Mouse (Mus musculus) adrenal gland, postnatal 10 days (tissue): ENCODE measurements around the gene Ssbp3. TPM values are rescaled to one million over a fixed set of nuclear protein-coding genes. Genes with fewer than 3 reads are reported as not detected.
A peak's percentile ranks its signal among the peaks of the same experiment; 100 is the strongest.

Experiments
- DNase-seq: peaks from one replicate; pipeline ENCODE4 v3.0.0; 2021; ENCODE audit warnings: mixed read lengths
- total RNA-seq, 2 experiments: library from RNA; stranded (reverse); gene quantifications; 2 replicates each; pipeline ENCODE4 v1.2.3; 2021

Gene Ssbp3
- total RNA-seq, 2 experiments from 2014 or later = 50.8 to 69.0 TPM

DNA sequence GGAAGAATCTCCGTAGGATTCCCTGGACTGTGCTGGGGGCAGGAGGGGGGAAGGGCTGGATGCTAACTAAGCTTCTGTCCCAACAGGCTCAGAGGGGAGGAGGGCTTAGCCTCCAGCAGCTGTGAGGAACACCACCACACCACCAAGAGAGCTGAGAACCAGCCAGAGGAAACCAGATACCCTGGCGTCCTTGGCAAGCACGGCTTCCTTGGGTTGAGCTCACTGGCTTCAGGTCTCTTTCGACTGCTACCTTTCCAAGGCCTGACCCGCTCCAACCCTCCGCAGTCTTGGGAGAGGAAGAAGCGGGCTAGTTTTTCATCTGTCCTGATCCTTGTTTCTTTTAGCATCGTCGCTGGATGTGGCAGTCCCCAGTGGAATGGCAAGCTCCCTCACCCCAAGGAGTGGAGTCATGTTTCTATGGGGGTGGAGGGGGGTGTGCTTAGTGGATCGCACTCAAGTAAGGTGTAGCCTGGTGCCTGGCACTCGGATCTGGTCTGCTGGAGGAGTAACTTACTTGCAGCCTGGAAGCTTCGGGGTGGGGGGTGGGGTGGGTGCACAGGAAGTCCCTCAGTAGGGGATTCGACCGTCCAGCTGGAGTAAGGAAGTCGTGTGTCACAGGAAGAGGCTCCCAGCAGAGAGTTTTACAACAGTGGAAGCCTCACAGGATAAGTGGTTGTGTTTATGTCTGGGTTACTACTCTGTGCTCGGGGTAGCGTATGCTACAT, 2.6 kb upstream of the Ssbp3 start:
- DNase-seq = no peak

DNA sequence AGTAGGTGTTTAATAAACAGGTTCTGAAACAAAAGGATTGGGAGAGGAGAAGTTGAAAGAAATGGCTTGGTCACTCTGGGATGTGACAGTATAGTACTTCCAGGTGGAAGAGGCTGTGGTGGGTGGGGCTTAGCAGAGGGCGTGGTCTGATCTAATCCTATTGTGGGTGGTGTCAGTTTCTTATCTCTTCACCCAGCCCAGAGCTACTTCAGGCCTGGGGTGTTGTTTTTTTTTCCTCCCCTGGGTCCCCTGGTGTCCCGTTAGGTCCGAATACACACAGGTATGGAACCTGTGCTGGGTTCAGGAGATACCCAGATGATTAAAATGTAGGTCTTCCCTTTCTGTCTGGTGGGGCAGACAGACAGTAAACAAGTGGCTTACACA, 2.1 kb upstream of the Ssbp3 start:
- peak; percentile 57 for DNase-seq

DNA sequence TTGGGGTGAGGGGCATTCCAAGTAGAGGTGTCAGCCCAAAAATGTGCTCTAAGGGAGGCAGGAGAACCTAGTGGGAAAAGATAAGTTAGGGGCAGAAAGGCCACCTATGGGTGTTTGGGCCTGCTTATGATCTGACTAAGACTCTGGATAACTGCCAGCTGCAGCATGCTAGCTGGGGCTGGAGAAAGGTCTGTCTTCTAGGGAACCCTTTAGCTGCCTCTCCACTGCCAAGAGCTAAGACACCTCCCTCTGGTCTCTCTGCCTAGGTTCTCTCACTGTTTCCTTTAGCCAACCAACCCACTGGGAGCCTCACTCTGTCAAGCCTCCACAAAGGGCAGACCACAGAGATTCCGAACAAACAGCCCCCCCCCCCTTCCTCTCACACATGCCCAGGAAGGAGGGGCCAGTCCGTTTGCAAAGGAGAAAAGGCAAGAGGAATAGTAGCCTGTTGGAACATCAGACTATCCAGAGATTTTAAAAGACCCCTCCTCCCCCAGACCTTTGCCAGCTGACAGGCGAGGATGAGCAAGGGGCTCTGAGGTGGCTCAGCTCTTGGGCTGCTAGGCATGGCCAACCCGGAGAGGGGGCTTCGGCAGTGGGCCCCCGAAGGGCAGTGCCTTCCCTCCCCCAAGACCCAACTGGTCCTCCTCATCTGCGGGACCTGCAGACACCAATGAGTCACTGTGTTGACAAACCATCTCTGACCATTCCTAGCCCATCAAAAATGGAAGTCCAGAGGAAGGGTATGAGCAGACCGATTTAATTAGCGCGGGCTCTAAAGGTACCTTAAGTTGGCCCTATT, 1.4 kb upstream of the Ssbp3 start:
- DNase-seq = peak; percentile 77

DNA sequence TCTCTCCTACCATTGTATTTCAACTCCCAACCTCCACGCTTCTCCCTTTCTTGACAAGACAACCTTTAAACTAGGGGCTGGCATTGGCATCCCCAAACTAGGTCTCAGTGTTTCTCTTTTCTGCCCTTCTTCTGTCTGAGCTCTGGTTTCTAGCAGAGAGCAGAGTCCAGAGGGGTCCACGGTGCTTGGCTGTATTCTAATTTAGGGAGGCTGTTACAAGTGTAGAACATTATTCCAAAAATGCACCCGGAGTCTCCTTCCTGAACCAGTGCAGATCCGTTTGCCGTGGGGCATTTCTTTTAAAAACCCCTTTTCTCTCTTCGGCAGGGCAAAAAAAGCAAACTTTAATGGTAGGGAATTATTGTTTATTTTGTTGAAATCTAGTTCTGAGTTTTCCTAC, 704 bp upstream of the Ssbp3 start:
- peak; percentile 38 for DNase-seq

DNA sequence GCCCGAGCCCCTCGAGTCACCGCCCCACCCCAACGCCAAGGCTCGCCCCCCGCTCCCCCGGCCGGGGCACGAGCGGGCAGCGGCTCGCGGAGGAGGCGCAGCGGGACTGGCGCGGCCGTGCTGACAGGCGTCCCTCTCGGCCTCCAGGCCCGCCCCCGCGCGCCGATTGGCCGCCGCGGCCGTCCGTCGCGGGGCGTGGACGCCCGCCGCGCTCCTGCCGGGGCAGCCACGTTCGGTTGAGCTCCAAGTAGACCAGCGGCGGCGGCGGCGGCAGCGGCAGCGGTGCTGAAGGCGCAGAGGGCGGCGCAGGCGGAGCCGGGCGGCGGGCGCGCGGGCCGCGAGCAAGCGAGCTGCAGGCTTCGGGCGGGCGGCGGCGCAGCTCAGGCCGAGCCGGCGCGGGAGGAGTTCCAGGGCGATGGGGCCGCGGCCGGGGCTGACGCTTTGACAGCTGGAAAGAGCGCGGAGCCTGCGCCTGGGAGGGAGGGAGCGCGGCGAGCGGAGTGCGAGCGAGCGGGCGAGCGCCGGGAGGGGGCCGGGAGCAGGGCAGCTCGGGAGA, 823 bp downstream of the Ssbp3 start:
- peak; percentile 97 for DNase-seq

DNA sequence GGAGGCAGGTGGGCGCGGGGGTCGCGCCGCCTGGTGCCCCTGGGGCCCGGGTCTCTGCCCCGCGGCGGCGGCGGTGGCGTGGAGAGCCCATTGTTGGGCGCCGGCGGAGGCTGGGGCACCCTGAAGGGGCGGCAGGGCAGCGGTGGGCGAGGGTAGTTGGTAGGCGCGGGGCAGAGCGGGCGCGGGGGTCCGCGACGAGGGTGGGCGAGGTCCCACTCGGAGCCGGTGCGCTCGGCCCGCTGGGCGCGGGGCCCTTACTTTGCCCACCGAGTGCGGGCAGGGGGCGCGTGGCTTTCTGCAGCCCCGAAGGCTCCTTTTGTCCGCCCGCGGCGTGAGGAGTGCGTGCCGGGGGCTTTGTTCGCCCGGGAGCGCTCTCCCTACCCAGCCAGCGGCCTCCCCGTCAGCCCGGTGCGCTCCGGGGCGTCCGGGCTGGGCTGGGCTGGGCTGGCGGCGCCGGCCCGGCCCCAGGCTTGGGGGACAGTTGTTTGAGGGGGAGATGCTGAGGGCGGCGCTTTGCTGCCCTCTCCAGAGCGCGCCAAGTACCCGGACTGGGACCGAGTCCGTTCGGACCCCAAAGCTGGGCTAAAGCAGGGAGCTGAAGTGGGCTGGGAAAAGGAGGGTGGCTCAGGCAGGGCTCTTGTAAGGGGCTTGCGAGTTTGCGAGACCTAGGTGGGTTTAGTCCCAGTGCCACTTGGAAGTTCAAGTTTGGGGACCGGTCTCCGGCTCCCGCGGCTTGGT, 1.6 kb downstream of the Ssbp3 start:
- peak; percentile 59 for DNase-seq

DNA sequence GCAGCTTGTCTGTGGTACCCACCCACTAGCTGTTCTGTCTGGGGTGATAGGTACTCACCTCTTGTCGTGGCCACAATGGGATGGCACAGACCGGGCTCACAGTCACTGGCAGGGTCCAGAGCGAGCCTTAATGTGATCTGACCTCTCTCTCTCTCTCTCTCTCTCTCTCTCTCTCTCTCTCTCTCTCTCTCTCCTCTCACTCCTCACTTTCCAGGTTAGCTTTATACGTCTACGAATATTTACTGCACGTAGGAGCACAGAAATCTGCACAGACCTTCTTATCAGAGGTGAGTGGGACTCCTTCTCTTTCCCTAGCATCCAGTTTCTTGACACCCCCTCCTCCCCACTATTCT, 2.2 kb downstream of the Ssbp3 start:
- DNase-seq = no peak

DNA sequence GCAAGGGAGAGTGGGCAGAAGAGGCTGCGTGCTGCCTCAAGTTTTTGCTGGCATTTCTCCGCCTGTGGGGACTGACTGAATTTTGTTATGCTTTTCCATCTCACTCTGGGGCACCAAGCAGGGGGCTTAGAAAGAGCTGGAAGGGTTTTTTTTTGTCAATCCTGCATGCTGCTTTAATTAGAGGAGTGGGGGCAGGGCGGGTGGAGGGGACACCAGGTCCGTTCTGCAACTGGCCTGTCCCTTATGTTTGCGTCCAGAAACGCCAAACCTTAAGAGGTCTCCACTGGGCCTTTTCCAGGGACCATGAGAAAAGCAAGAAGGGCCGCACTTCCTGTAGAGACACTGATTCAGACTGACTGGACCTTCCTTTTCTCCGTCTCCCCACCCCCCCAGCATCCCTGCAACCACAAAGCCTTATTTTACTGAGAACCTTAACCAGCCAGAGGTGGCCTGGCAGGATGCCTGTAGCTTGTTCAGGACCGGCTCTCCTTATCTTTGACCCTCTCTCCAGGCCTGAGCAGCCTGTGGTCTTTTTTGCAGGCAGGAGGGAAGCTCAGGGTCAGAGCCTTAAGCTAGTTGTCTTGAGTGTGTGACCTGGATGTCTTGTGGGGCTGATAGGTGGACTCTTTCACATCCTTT, 3.0 kb downstream of the Ssbp3 start:
- DNase-seq = peak; percentile 35

GRCm38 (mm10) chr4:106915265-106915664, 4.8 kb downstream of the Ssbp3 start:
- no peak for DNase-seq

DNA sequence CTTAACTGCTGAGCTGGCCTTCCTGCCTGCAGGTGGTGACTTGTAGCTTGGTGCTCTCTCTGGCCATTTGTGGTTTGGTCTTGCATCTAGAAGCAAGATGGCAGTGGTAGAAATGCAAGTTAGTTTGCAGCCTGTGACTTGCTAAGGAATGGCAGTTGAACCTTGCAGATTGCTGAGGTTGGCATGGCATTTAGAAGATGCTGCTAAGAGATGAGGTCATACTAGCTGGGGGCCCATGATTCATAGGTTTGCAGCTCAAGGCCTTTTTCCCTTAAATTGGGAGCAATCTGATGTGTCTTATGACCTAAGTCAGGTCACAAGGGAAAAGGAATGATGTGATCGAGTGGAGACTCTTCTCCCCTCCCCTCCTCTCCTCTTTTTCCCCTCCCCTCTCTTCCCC, 7.8 kb downstream of the Ssbp3 start:
- DNase-seq = no peak

- no peak for DNase-seq
These were observed 9.6 kb downstream of the Ssbp3 start for GRCm38 (mm10) chr4:106920119-106920518.

DNA sequence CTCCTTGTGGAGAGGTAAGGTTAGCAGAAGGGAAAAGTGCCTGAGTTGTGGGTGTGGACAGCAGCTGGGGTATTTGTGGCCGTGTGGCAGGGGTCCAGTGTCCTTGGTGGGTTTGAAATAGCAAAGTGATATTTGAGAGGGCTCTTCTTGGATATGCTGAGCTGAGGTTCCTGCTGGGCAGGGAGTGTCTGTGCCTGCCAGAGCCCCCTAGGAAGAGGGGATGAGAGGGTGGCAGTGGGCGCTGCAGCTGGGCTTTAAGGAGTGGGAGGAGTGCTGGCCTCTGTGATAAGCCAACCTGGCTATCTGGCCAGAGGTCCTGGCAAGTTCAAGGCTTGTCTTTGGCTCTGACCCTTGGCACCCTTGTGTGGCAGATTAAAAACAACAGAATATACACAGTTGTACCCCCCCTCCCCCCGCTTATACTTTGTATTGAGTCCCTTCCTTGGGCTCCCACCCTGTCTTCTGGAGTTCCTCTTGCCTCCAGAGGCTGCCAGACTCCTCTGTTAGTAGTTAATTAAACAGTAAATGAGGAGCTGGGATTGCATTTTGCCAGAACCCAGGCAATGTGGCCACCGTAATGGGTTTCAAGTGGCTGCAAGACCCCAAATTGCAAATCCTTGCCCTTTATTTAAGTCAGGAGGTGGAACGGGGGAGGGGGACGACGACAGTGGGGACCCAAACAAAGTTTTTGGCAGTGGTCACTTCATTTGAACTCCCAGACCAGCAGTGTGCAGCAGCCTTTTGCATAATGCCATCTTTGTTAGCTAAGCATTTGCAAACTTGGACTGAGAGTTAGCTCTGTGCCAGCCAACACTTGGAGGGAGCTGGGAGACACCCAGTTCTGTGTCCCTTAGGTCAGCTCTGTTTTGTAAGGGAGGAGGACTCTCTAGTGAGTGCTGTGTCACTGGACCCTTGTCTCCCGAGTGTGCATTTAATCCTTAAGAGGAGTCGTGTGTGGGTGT, 11.2 kb downstream of the Ssbp3 start:
- DNase-seq = peak; percentile 56

GRCm38 (mm10) chr4:106922919-106923318, 12.4 kb downstream of the Ssbp3 start:
- DNase-seq = no peak

DNA sequence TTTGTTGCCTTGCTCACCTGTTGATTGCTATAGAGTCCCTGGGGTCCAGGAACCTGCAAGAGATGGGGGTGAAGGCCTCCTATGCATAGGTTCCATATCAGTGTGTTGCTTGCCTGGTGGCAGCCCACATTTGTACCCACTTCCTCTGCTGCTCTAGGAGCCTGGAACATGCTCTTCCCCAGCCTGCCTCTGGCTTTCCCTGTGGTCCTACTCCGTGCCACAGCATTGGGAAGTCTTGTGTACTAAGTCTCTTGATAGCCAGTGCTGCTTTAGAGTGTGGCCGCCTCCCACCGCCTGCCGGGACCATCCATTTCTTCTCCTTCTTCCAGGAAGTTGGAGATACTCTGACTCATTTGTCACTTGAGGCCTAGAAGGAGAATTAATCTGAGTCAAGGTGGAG, 13.7 kb downstream of the Ssbp3 start:
- DNase-seq = no peak

DNA sequence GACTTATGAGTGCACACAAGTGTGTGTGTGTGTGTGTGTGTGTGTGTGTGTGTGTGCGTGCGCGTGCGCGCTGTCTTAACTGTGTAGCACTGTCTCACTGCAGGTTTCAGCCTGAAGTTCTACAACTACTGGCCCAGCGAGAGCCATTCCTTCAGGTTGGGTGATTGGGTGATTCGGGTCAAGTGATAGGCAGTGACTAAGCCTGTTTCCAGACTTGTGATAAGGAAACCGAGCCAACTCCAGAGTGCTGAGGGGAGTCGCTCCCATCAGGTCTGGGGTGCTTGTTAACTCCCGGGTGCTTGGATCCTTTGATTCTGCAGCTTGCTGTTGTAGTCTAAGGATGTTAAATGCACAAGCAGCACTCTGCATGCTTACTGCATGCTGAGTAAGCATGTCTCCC, 14.4 kb downstream of the Ssbp3 start:
- DNase-seq = no peak

- peak; percentile 49 for DNase-seq
These were observed 15.9 kb downstream of the Ssbp3 start for GRCm38 (mm10) chr4:106926401-106926800.

- DNase-seq = no peak
These were observed 16.5 kb downstream of the Ssbp3 start for GRCm38 (mm10) chr4:106927034-106927433.

- DNase-seq = peak; percentile 38
These were observed 18.5 kb downstream of the Ssbp3 start for GRCm38 (mm10) chr4:106928961-106929360.

DNA sequence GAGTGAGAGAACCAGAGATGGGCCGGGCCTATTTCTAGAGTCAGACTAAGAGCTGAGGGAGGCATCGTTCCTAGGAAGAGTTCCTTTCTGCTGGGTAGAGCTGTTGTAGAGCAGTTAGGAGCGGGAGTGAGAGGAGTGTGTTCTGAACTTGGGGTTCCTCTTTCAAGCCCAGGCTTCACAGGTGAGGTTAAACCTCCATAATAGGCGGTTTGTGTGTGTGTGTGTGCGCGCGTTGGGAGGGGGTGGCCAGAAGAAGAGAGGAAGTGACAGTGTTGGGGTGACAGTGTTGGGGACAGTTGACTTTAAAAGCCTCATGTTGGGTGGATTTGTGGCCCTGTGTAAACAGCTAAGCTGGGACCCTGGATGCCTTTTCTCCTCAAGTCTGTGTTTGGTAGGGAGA, 22.1 kb downstream of the Ssbp3 start:
- DNase-seq = no peak

DNA sequence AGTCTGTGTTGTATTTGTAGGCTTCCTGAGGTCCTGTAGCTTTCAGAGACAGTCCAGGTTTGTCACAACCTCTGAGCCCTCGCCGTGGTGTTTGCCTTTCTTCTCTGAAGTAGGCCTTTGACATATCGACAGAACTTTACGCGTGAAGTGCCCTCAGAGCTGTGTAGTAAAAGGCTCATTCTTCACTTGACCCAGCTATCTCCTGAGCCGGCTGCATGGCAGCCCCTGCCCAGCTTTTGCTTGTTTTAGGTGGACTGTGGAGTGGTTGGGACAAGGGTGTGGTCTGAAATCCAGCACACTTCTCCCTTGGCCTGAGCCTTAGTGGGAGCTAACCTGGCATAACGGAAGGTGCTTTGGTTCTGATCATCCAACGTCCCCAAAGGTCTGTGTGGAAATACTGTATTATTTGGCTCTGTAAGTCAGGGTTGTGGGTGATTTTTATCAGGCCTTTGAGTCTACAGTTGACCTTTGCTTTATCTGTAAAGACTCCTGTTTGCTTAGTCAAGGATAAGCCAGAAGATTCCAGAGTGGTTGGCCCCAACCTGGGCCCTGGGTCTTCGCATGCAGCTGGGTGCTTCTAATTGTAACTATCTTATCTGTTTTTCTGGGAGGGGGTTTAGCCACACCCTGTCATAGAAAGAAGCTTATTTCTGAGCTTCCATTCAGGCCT, 23.4 kb downstream of the Ssbp3 start:
- DNase-seq = no peak
